Mouse (Mus musculus) intestine, postnatal 0 days (tissue): ENCODE data around the gene Tmem63a. TPM values are rescaled to one million over a fixed set of nuclear protein-coding genes. Genes with fewer than 3 reads are reported as not detected.
"Not testable (repeated sequence)": the region's sequence is repeated elsewhere in the genome, so short reads cannot be mapped to it uniquely, and the experiment has no call there.

Source experiments
- ATAC-seq: fragments of 200-750 bp; cut with Nextera tagmentation; 2 replicates; pipeline ENCODE4 v1.8.0; 2017; ENCODE audit warnings: mild to moderate bottlenecking, moderate TSS enrichment, moderate library complexity
- H3K27ac ChIP-seq: fragments of 300-500 bp; sonication (generic); 2 replicates; pipeline ENCODE4 v1.5.1; 2014; ENCODE audit warnings: mild to moderate bottlenecking, low read depth, low read length, moderate library complexity
- H3K27me3 ChIP-seq: fragments of 300-500 bp; sonication (generic); replicated peaks from 2 replicates; pipeline ENCODE4 v1.6.1; 2014; ENCODE audit warnings: low read length, mixed read lengths; ENCODE audit not compliant: control insufficient read depth, insufficient read depth
- H3K36me3 ChIP-seq: fragments of 300-500 bp; sonication (generic); 2 replicates; pipeline ENCODE4 v1.6.1; 2014; ENCODE audit warnings: mild to moderate bottlenecking, moderate library complexity; ENCODE audit not compliant: control insufficient read depth, insufficient read depth
- H3K4me1 ChIP-seq: fragments of 300-500 bp; sonication (generic); replicated peaks from 2 replicates; pipeline ENCODE4 v1.6.1; 2014; ENCODE audit warnings: antibody characterized with exemption, low read length, mixed read lengths; ENCODE audit not compliant: control insufficient read depth, insufficient read depth
- H3K4me2 ChIP-seq: fragments of 300-500 bp; sonication (generic); replicated peaks from 2 replicates; pipeline ENCODE4 v1.6.1; 2014; ENCODE audit warnings: low read depth, mild to moderate bottlenecking, moderate library complexity
- H3K4me3 ChIP-seq: fragments of 300-500 bp; sonication (generic); 2 replicates; pipeline ENCODE4 v1.5.1; 2014; ENCODE audit warnings: low read depth, low read length
- H3K9ac ChIP-seq: fragments of 300-500 bp; sonication (generic); 2 replicates; pipeline ENCODE4 v1.6.1; 2014; ENCODE audit warnings: mild to moderate bottlenecking, low read depth, low read length
- H3K9me3 ChIP-seq: fragments of 300-500 bp; sonication (generic); 2 replicates; pipeline ENCODE4 v1.6.1; 2016; ENCODE audit warnings: mixed run types; ENCODE audit not compliant: control insufficient read depth
- CTCF ChIP-seq: sonication (generic); IDR thresholded peaks from 2 replicates; pipeline ENCODE4 v1.5.1; 2016; ENCODE audit warnings: low read depth, mild to moderate bottlenecking, control low read depth, antibody characterized with exemption, moderate library complexity
- WGBS: fragments of 180-500 bp; shearing (Covaris S2); extraction: QIAGEN DNeasy Blood & Tissue Kit; methylation state at CpG from one replicate; pipeline ENCODE4 v1.1.7; 2014; 5-methylcytosine and 5-hydroxymethylcytosine counted together
- polyA plus RNA-seq: library from polyadenylated mRNA; unstranded; fragments of >200 nt; fragmentation: Nextera tagmentation; extraction: Ambion mirVana; gene quantifications from 2 replicates; pipeline ENCODE4 v1.2.1, GENCODE M21; 2015

Tmem63a gene
- polyA plus RNA-seq, 1 experiment from 2014 or later: 9.5 TPM

GRCm38 (mm10) chr1:180933659-180934058, 8.5 kb upstream of the Tmem63a start:
- no peaks in the 10 kb centered on the region for H3K36me3 ChIP-seq
- H3K9me3 ChIP-seq: no peaks in the 10 kb centered on the region
- no peak overlapping the region for H3K4me3 ChIP-seq
- no peak overlapping the region for H3K4me2 ChIP-seq
- ATAC-seq: no peak
- H3K27me3 ChIP-seq: 0 out of 2 replicates have a peak, but pooled peaks cover 9% of the 10 kb centered on the region
- H3K9ac ChIP-seq: no peak overlapping the region
- no peak overlapping the region for H3K27ac ChIP-seq
- H3K4me1 ChIP-seq: 0 out of 2 replicates have a peak, but pooled peaks cover 3% of the 10 kb centered on the region
- 51% methylated on average over 6 of the region's 6 CpGs for WGBS
- TF ChIP-seq CTCF: no peak

GRCm38 (mm10) chr1:180934467-180935419, 7.4 kb upstream of the Tmem63a start, which contains the start of gene Lefty1:
Lefty1 (plus strand) TSS chr1:180935022.
- ATAC-seq: no peak
- no peak within 1 kb of the TSS for H3K4me2 ChIP-seq
- 51% methylated on average over 21 of the region's 21 CpGs for WGBS

DNA sequence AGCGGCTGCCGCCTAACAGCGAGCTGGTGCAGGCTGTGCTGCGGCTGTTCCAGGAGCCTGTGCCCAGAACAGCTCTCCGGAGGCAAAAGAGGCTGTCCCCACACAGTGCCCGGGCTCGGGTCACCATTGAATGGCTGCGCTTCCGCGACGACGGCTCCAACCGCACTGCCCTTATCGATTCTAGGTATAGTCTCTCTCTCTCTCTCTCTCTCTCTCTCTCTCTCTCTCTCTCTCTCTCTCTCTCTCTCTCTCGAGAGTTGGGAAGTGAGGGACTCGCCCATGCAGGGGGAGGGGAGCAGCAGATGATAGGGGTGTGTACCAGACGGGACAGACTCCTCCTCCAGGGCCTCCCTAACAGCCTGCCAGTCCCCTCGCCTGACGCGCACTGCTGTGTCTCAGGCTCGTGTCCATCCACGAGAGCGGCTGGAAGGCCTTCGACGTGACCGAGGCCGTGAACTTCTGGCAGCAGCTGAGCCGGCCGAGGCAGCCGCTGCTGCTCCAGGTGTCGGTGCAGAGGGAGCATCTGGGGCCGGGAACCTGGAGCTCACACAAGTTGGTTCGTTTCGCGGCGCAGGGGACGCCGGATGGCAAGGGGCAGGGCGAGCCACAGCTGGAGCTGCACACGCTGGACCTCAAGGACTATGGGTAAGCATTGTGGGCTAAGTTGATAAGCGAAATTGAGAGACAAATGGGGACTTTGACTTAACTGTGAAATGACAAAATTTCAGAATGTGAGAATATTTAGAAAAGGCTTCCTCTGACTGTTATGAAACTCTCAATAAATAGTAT, 5.3 kb upstream of the Tmem63a start:
- not testable (repeated sequence) for H3K9me3 ChIP-seq, H3K4me1 ChIP-seq, H3K27ac ChIP-seq, H3K36me3 ChIP-seq, H3K27me3 ChIP-seq
- peak; percentile 87 for ATAC-seq
- H3K4me2 ChIP-seq: peak overlapping the region; percentile 62
- peak overlapping the region; percentile 26 for H3K4me3 ChIP-seq
- WGBS: 6% methylated on average over 35 of the region's 41 CpGs
- H3K9ac ChIP-seq: peak overlapping the region; percentile 37; the same call in 1 of the 2 replicates

More at GRCm38 (mm10) chr1:180934467-180935419, 7.4 kb upstream of the Tmem63a start, which contains the start of gene Lefty1:
- H3K36me3 ChIP-seq: no peaks in the 10 kb centered on the region
- H3K27ac ChIP-seq: no peak within 1 kb of the TSS
- no peaks in the 10 kb centered on the region for H3K9me3 ChIP-seq
- H3K4me1 ChIP-seq: 0 out of 2 replicates have a peak, but pooled peaks cover 3% of the 10 kb centered on the region
- H3K27me3 ChIP-seq: 0 out of 2 replicates have a peak, but pooled peaks cover 9% of the 10 kb centered on the region
- H3K9ac ChIP-seq: no peak within 1 kb of the TSS
- TF ChIP-seq CTCF: 0 out of 2 replicates have a peak, but pooled peaks have one; percentile 11
- no peak within 1 kb of the TSS for H3K4me3 ChIP-seq

DNA sequence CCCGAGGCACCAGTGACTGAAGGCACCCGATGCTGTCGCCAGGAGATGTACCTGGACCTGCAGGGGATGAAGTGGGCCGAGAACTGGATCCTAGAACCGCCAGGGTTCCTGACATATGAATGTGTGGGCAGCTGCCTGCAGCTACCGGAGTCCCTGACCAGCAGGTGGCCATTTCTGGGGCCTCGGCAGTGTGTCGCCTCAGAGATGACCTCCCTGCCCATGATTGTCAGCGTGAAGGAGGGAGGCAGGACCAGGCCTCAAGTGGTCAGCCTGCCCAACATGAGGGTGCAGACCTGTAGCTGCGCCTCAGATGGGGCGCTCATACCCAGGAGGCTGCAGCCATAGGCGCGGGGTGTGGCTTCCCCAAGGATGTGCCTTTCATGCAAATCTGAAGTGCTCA, 4.5 kb upstream of the Tmem63a start:
- not testable (repeated sequence) for H3K27me3 ChIP-seq, ATAC-seq, H3K4me3 ChIP-seq, H3K27ac ChIP-seq, H3K36me3 ChIP-seq, H3K9me3 ChIP-seq, H3K9ac ChIP-seq, H3K4me2 ChIP-seq, H3K4me1 ChIP-seq
- WGBS: 87% methylated on average over 13 of the region's 13 CpGs

DNA sequence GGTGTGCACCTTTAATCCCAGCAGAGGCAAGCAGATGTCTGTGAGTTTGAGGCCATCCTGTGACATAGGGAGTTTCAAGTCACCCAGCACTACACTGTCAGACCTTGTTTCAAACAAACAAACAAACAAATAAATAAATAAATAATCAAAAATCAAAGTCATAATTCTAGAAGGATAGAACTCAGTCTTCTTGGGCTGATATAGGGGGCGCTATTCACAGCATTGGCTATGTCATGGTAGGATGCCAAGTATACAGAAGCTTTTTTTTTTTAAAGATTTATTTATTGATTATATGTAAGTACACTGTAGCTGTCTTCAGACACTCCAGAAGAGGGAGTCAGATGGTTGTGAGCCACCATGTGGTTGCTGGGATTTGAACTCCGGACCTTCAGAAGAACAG, 3.4 kb upstream of the Tmem63a start:
- ATAC-seq, H3K4me3 ChIP-seq, H3K9me3 ChIP-seq, H3K9ac ChIP-seq, H3K27ac ChIP-seq, H3K36me3 ChIP-seq, H3K27me3 ChIP-seq, H3K4me1 ChIP-seq, H3K4me2 ChIP-seq: not testable (repeated sequence)
- 85% methylated on average over 2 of the region's 2 CpGs for WGBS
- peak; percentile 33 for TF ChIP-seq CTCF
